Mouse (Mus musculus) MEL (cell line): ENCODE results near the gene Alas2. TPM values are rescaled to one million over a fixed set of nuclear protein-coding genes. Genes with fewer than 3 reads are reported as not detected.

Source experiments
- DNase-seq: peaks from one replicate; pipeline ENCODE4 v3.0.0; 2011; ENCODE audit warnings: low read depth, low spot score
- H3K27ac ChIP-seq: 2 replicates; pipeline ENCODE4 v1.5.1; 2012; ENCODE audit warnings: low read depth, mild to moderate bottlenecking, control low read depth, low read length, moderate library complexity; ENCODE audit not compliant: control insufficient read depth
- H3K27me3 ChIP-seq, 2 experiments: fragments of 150-350 bp in 1 of 2; sonication (generic) in 1 of 2; 2 replicates each; pipeline ENCODE4 v1.6.1; 2012; ENCODE audit warnings: low read length in 2 of 2, mild to moderate bottlenecking in 2 of 2, improper control_type of control experiment in 1 of 2, moderate library complexity in 1 of 2; ENCODE audit not compliant: insufficient read depth in 2 of 2, control insufficient read depth in 1 of 2
- H3K36me3 ChIP-seq, 2 experiments: 2 replicates each; pipeline ENCODE4 v1.6.1; 2012 to 2014; ENCODE audit warnings: low read length in 2 of 2, improper control_type of control experiment in 1 of 2, inconsistent platforms in 1 of 2, mild to moderate bottlenecking in 1 of 2; ENCODE audit not compliant: insufficient read depth in 2 of 2, control insufficient read depth in 1 of 2
- H3K4me1 ChIP-seq, 2 experiments: fragments of 150-350 bp in 1 of 2; sonication (generic) in 1 of 2; 2 replicates each; pipeline ENCODE4 v1.6.1; 2012; ENCODE audit warnings: low read length in 2 of 2, improper control_type of control experiment in 1 of 2, mild to moderate bottlenecking in 1 of 2; ENCODE audit not compliant: insufficient read depth in 2 of 2, control insufficient read depth in 1 of 2
- H3K4me3 ChIP-seq, 2 experiments: fragments of 150-350 bp in 1 of 2; sonication (generic) in 1 of 2; 2 replicates each; pipeline ENCODE4 v1.5.1; 2012; ENCODE audit warnings: low read depth in 2 of 2, low read length in 2 of 2, mild to moderate bottlenecking in 2 of 2, moderate library complexity in 2 of 2, control low read depth in 1 of 2, improper control_type of control experiment in 1 of 2; ENCODE audit not compliant: control insufficient read depth in 1 of 2, insufficient read depth in 1 of 2
- H3K79me2 ChIP-seq: 2 replicates; pipeline ENCODE4 v1.6.1; 2012; ENCODE audit warnings: mild to moderate bottlenecking, low read length, moderate library complexity; ENCODE audit not compliant: control insufficient read depth, poor library complexity, insufficient read depth
- H3K9ac ChIP-seq: 2 replicates; pipeline ENCODE4 v1.6.1; 2012; ENCODE audit warnings: low read depth, mild to moderate bottlenecking, control low read depth, low read length, moderate library complexity; ENCODE audit not compliant: control insufficient read depth, poor library complexity, severe bottlenecking
- H3K9me3 ChIP-seq: fragments of 150-350 bp; sonication (generic); replicated peaks from 2 replicates; pipeline ENCODE4 v1.6.1; 2012; ENCODE audit warnings: mild to moderate bottlenecking, low read length, improper control_type of control experiment, moderate library complexity; ENCODE audit not compliant: insufficient read depth
- CHD1 ChIP-seq: IDR thresholded peaks from 2 replicates; pipeline ENCODE4 v1.6.1; 2012; ENCODE audit warnings: low read depth, mild to moderate bottlenecking, inconsistent platforms, low read length, improper control_type of control experiment
- CTCF ChIP-seq, 3 experiments: IDR thresholded peaks in 2 of 3; conservative IDR thresholded peaks in 1 of 3; 2 replicates each; pipeline ENCODE4 v1.5.1; 2011 to 2012; ENCODE audit warnings: low read length in 3 of 3, low read depth in 2 of 3, mild to moderate bottlenecking in 2 of 3, improper control_type of control experiment in 1 of 3, inconsistent platforms in 1 of 3, mixed read lengths in 1 of 3, moderate library complexity in 1 of 3; ENCODE audit not compliant: control insufficient read depth in 1 of 3, insufficient read depth in 1 of 3, poor library complexity in 1 of 3, severe bottlenecking in 1 of 3
- E2F4 ChIP-seq: IDR thresholded peaks from 2 replicates; pipeline ENCODE4 v1.6.1; 2011; ENCODE audit warnings: low read depth, low read length, improper control_type of control experiment, borderline replicate concordance
- ELF1 ChIP-seq: IDR thresholded peaks from 2 replicates; pipeline ENCODE4 v1.6.1; 2014; ENCODE audit warnings: low read depth, mild to moderate bottlenecking, inconsistent platforms, low read length, improper control_type of control experiment, moderate library complexity
- GATA1 ChIP-seq: IDR thresholded peaks from 2 replicates; pipeline ENCODE4 v1.6.1; 2011; ENCODE audit warnings: low read depth, low read length, improper control_type of control experiment
- JUND ChIP-seq: IDR thresholded peaks from 2 replicates; pipeline ENCODE4 v1.6.1; 2011; ENCODE audit warnings: low read depth, mild to moderate bottlenecking, improper control_type of control experiment, low read length
- MAFK ChIP-seq: IDR thresholded peaks from 2 replicates; pipeline ENCODE4 v1.6.1; 2011; ENCODE audit warnings: low read depth, mild to moderate bottlenecking, low read length, improper control_type of control experiment, borderline replicate concordance
- MAZ ChIP-seq: IDR thresholded peaks from 2 replicates; pipeline ENCODE4 v1.6.1; 2012; ENCODE audit warnings: low read depth, mild to moderate bottlenecking, inconsistent platforms, low read length, improper control_type of control experiment
- MXI1 ChIP-seq: IDR thresholded peaks from 2 replicates; pipeline ENCODE4 v1.6.1; 2011; ENCODE audit warnings: mild to moderate bottlenecking, low read depth, low read length, improper control_type of control experiment
- MYB ChIP-seq: IDR thresholded peaks from 2 replicates; pipeline ENCODE4 v1.6.1; 2011; ENCODE audit warnings: mild to moderate bottlenecking, low read depth, low read length, improper control_type of control experiment
- NELFE ChIP-seq: IDR thresholded peaks from 2 replicates; pipeline ENCODE4 v1.6.1; 2011; ENCODE audit warnings: low read depth, low read length, improper control_type of control experiment
- NRF1 ChIP-seq: IDR thresholded peaks from 2 replicates; pipeline ENCODE4 v1.6.1; 2014; ENCODE audit warnings: low read depth, mild to moderate bottlenecking, inconsistent platforms, low read length, improper control_type of control experiment, moderate library complexity; ENCODE audit not compliant: poor library complexity, insufficient read depth, severe bottlenecking
- POLR2AphosphoS5 ChIP-seq: IDR thresholded peaks from 2 replicates; pipeline ENCODE4 v1.6.1; 2012; ENCODE audit warnings: low read depth, borderline replicate concordance, mild to moderate bottlenecking, inconsistent platforms, low read length, moderate library complexity, mixed read lengths
- RAD21 ChIP-seq: IDR thresholded peaks from 2 replicates; pipeline ENCODE4 v1.6.1; 2011; ENCODE audit warnings: mild to moderate bottlenecking, low read depth, low read length, improper control_type of control experiment
- RCOR1 ChIP-seq: IDR thresholded peaks from 2 replicates; pipeline ENCODE4 v1.6.1; 2012; ENCODE audit warnings: low read depth, mild to moderate bottlenecking, inconsistent platforms, low read length, improper control_type of control experiment
- SIN3A ChIP-seq: IDR thresholded peaks from 2 replicates; pipeline ENCODE4 v1.6.1; 2012; ENCODE audit warnings: low read length, improper control_type of control experiment, inconsistent platforms
- SMC3 ChIP-seq: IDR thresholded peaks from 2 replicates; pipeline ENCODE4 v1.6.1; 2011; ENCODE audit warnings: low read depth, low read length, improper control_type of control experiment
- TAL1 ChIP-seq: IDR thresholded peaks from 2 replicates; pipeline ENCODE4 v1.6.1; 2012; ENCODE audit warnings: mild to moderate bottlenecking, inconsistent platforms, low read length, moderate library complexity, mixed read lengths
- ZC3H11A ChIP-seq: IDR thresholded peaks from 2 replicates; pipeline ENCODE4 v1.6.1; 2012; ENCODE audit warnings: low read depth, mild to moderate bottlenecking, inconsistent platforms, low read length, improper control_type of control experiment
- ZKSCAN1 ChIP-seq: IDR thresholded peaks from 2 replicates; pipeline ENCODE4 v1.6.1; 2012; ENCODE audit warnings: low read depth, mild to moderate bottlenecking, inconsistent platforms, low read length, improper control_type of control experiment, moderate library complexity
- ZMIZ1 ChIP-seq: IDR thresholded peaks from 2 replicates; pipeline ENCODE4 v1.6.1; 2012; ENCODE audit warnings: low read depth, mild to moderate bottlenecking, inconsistent platforms, low read length, improper control_type of control experiment, moderate library complexity
- ZNF384 ChIP-seq: IDR thresholded peaks from 2 replicates; pipeline ENCODE4 v1.6.1; 2012; ENCODE audit warnings: low read depth, mild to moderate bottlenecking, inconsistent platforms, low read length, improper control_type of control experiment
- polyA plus RNA-seq, 2 experiments: library from polyadenylated mRNA; stranded (reverse) in 1 of 2; unstranded in 1 of 2; fragments of >175 nt in 1 of 2; fragments of >200 nt in 1 of 2; gene quantifications; 2 replicates each; pipeline versions ENCODE4 v1.2.1 to v1.2.4; 2012; ENCODE audit warnings: low replicate concordance in 2 of 2, low read depth in 1 of 2; ENCODE audit not compliant: insufficient read length in 2 of 2, insufficient read depth in 1 of 2, missing spikeins in 1 of 2
- total RNA-seq: library from RNA; depleted of rRNA; stranded (reverse); fragments of 300-350 nt; gene quantifications from 2 replicates; pipeline ENCODE4 v1.2.3, GENCODE M21; 2012

Gene Alas2
- total and polyA plus RNA-seq, 3 experiments = 35.6 to 79.1 TPM; not detected in 1

DNA sequence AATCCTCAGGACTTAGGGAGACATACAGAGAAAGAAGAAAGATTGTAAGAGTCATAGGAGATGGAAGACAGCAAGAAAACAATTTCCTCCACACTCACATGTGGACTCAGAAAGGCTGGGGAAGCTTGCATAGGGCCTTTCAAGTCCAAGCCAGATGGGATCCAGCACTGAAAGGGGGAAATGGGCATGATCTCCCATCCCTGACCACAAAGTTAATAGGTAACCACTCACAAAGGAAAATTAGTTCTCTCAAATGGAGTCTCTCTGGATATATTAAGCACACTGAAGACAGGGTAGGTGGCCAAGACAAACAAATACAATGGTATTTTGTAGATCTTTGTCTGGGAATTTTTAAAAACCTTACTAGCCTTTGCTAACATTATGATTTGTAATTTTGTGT lies 34.7 kb downstream of the Alas2 start:
- Histone ChIP-seq H3K4me1 (no peaks in the 10 kb centered on the region; a peak in 1 of 4 replicates), H3K79me2 (peaks cover 2% of the 10 kb centered on the region; the same call in 1 of the 2 replicates), H3K27me3 (no peaks in the 10 kb centered on the region), H3K9ac (no peak overlapping the region), H3K27ac (no peak overlapping the region), H3K9me3 (no peaks in the 10 kb centered on the region), H3K4me3 (no peak overlapping the region), H3K36me3 (peaks cover 5 to 6% of the 10 kb centered on the region in 2 experiments)
- DNase-seq = no peak
- TF ChIP-seq ELF1 (no peak), NELFE (no peak), CHD1 (no peak), GATA1 (no peak), SIN3A (no peak), POLR2AphosphoS5 (no peak), RAD21 (no peak), MXI1 (no peak), E2F4 (no peak), MAZ (no peak)

DNA sequence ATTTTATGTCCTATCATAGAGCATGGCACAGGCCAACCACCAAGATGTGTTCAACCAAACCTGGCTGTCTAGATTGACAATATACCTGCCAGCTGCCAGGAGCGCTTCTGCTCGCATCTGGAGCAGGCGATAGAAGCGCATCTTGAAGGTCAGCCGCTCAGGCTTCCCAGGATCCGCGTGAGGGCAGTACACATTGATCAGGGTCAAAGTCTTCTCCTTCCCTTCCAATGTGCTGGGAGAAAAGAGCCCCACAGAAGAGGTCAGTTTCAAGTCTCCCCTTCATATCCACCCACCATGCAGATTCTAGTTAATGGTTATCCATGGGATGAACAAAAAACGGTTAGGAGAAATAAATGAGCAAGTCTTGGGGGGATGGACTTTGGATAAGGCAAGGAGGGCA lies 37.9 kb downstream of the Alas2 start:
- no peak overlapping the region for H3K4me3 ChIP-seq
- H3K79me2 ChIP-seq = peaks cover 12% of the 10 kb centered on the region; the same call in 1 of the 2 replicates
- peaks cover 0 to 6% of the 10 kb centered on the region in 2 experiments; a peak in 3 of 4 replicates for H3K4me1 ChIP-seq
- no peak for TF ChIP-seq MAFK
- no peak for TF ChIP-seq GATA1
- TF ChIP-seq ZMIZ1 = no peak
- TF ChIP-seq JUND = no peak
- TF ChIP-seq MYB = no peak
- TF ChIP-seq CTCF (IDR thresholded peaks at IDR 0.05 in 2 of 3, conservative IDR thresholded peaks at IDR 0.05 in 1 of 3; ENCODE audit: control insufficient read depth in 1 of 3, insufficient read depth in 1 of 3, low read depth in 2 of 3, low read length in 3 of 3, poor library complexity in 1 of 3, severe bottlenecking in 1 of 3) = no peak
- no peak for TF ChIP-seq NELFE
- TF ChIP-seq ELF1 = no peak
- no peak for TF ChIP-seq NRF1
- no peak for TF ChIP-seq POLR2AphosphoS5
- no peak for TF ChIP-seq SMC3
- TF ChIP-seq ZC3H11A = no peak
- TF ChIP-seq ZNF384 = no peak
- TF ChIP-seq TAL1 = no peak
- TF ChIP-seq RCOR1 = no peak
- TF ChIP-seq MXI1 = no peak
- TF ChIP-seq ZKSCAN1 = no peak
- no peak overlapping the region for H3K27ac ChIP-seq
- H3K36me3 ChIP-seq = peaks cover 1 to 14% of the 10 kb centered on the region in 2 experiments; a peak in 3 of 4 replicates
- H3K9me3 ChIP-seq = no peaks in the 10 kb centered on the region
- no peak for DNase-seq
- no peaks in the 10 kb centered on the region for H3K27me3 ChIP-seq
- H3K9ac ChIP-seq = no peak overlapping the region
